ENCODE assay signal across 21 mouse cellular contexts in the genomic region with DNA sequence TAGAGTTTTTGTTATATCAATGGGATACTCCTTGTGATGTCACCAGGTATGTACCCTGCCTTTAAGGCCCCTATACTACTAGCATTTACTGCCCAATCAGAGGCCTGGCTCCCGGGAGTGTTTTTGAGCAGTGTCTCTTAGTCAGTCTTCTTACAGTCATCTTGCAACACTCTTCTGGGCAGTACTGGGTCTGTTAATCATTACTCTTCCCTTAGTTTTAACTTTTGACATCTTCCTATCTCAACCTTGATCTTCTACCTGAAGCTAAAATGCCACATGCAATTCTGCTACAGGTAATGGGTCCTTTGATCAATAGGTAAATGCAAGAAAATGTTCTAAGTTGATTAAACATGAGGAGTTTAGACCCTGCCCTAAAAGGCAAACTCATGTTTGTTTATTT.
DNase-seq lines count a peak whose midpoint lies in the region; ATAC-seq and TF ChIP-seq lines count a peak whose summit lies in the region.
"Had no signal": no experiment of that assay in that cellular context is flagged by ENCODE, and none has a peak within 500 bp of the region (broad histone marks: within the 10 kb centered on the region; RNA-seq: fewer than 3 reads in every experiment).

No protein-coding gene starts in this region.

- no peak for TF ChIP-seq EP300 in liver, postnatal 0 days (IDR thresholded peaks at IDR 0.05; ENCODE audit: low read depth)

- H3K4me1 ChIP-seq in liver, adult 2 months (ENCODE audit: control insufficient read depth, insufficient read depth, low read length), result peaks cover 2% of the 10 kb centered on the region; the same call in 1 of the 2 replicates
- no peaks in the 10 kb centered on the region for H3K4me1 ChIP-seq in liver, embryonic 16.5 days (ENCODE audit: control insufficient read depth, low read depth, low read length)
- H3K4me1 ChIP-seq in liver, embryonic 12.5 days, result no peaks in the 10 kb centered on the region
- H3K4me1 ChIP-seq in liver, postnatal 0 days (ENCODE audit: insufficient read depth), result peaks cover 13% of the 10 kb centered on the region
- H3K4me1 ChIP-seq in liver, embryonic 11.5 days (replicated peaks; ENCODE audit: control insufficient read depth, insufficient read depth, low read length), result no peaks in the 10 kb centered on the region

- TF ChIP-seq CTCF in left cerebral cortex, adult 2 months (IDR thresholded peaks at IDR 0.05), result no peak
- TF ChIP-seq CTCF in liver, adult 2 months (IDR thresholded peaks at IDR 0.05; ENCODE audit: low read depth, low read length), result no peak
- no peak for TF ChIP-seq CTCF in liver, postnatal 0 days (IDR thresholded peaks at IDR 0.05; ENCODE audit: low read depth)

- DNase-seq in left cerebral cortex, adult 2 months (ENCODE audit: extremely low spot score in 1 of 2, low spot score in 2 of 2), result no peak
- DNase-seq in left cerebral cortex, postnatal 4 days, result no peak
- DNase-seq in liver, adult 2 months (ENCODE audit: extremely low read depth, low read depth, low spot score), result peak; percentile 83
- no peak for DNase-seq in liver
- DNase-seq in liver, postnatal 0 days, result no peak
- no peak for DNase-seq in liver, embryonic 11.5 days (ENCODE audit: low spot score)
- DNase-seq: adrenal gland, adult 2 months; adrenal gland, adult 8-10 months; adrenal gland, postnatal 10 days; adrenal gland, postnatal 14 days; adrenal gland, postnatal 25 days; adrenal gland, postnatal 36 days; B cell, adult 2 months; cerebellum, adult 11 months; cerebellum, adult 11-12 months had no signal

- no peak overlapping the region for H3K4me3 ChIP-seq in left cerebral cortex, adult 2 months
- no peak overlapping the region for H3K4me3 ChIP-seq in liver, adult 2 months (ENCODE audit: insufficient read depth, low read depth, low read length)
- H3K4me3 ChIP-seq in liver, embryonic 16.5 days (ENCODE audit: low read depth, low read length), result no peak overlapping the region
- no peak overlapping the region for H3K4me3 ChIP-seq in liver, embryonic 12.5 days
- no peak overlapping the region for H3K4me3 ChIP-seq in liver, postnatal 0 days (ENCODE audit: low read depth, low read length)
- H3K4me3 ChIP-seq in liver, embryonic 11.5 days (ENCODE audit: low read depth, low read length), result no peak overlapping the region

- WGBS in liver, adult 2 months, result 26% methylated on average over 1 of the region's 1 CpGs
- WGBS in liver, embryonic 16.5 days (ENCODE audit: insufficient replicate concordance), result 46% methylated on average over 1 of the region's 1 CpGs
- WGBS in liver, embryonic 12.5 days (ENCODE audit: insufficient replicate concordance), result 53% methylated on average over 1 of the region's 1 CpGs
- WGBS in liver, postnatal 0 days (ENCODE audit: insufficient replicate concordance), result 58% methylated on average over 1 of the region's 1 CpGs
- 92% methylated on average over 1 of the region's 1 CpGs for WGBS in liver, embryonic 11.5 days

- ATAC-seq in liver, embryonic 16.5 days (ENCODE audit: low read depth), result peak; percentile 43; the same call in 1 of the 2 replicates
- no peak for ATAC-seq in liver, embryonic 12.5 days
- ATAC-seq in liver, postnatal 0 days, result peak; percentile 53; the same call in 1 of the 2 replicates
- ATAC-seq in liver, embryonic 11.5 days (replicated peaks; ENCODE audit: low FRiP score), result no peak
- ATAC-seq: activated CD4-positive, CD25-positive, alpha-beta regulatory T cell, adult 4 months; CD4-positive, CD25-positive, alpha-beta regulatory T cell, adult 4 months; Patski had no signal

- 0 out of 2 replicates have a peak overlapping the region, but pooled peaks have one; percentile 1 for H3K27ac ChIP-seq in left cerebral cortex, adult 2 months
- H3K27ac ChIP-seq in liver, adult 2 months (replicated peaks; ENCODE audit: insufficient read depth, low read depth, low read length), result no peak overlapping the region
- no peak overlapping the region for H3K27ac ChIP-seq in liver, embryonic 16.5 days (ENCODE audit: low read length)
- H3K27ac ChIP-seq in liver, embryonic 12.5 days, result no peak overlapping the region
- no peak overlapping the region for H3K27ac ChIP-seq in liver, postnatal 0 days (ENCODE audit: low read depth)
- no peak overlapping the region for H3K27ac ChIP-seq in liver, embryonic 11.5 days (ENCODE audit: low read depth, low read length)

- H3K36me3 ChIP-seq in liver, adult 2 months (ENCODE audit: control insufficient read depth, insufficient read depth, low read length), result no peaks in the 10 kb centered on the region
- no peaks in the 10 kb centered on the region for H3K36me3 ChIP-seq in liver, embryonic 16.5 days (ENCODE audit: control insufficient read depth, insufficient read depth)
- no peaks in the 10 kb centered on the region for H3K36me3 ChIP-seq in liver, embryonic 12.5 days
- no peaks in the 10 kb centered on the region for H3K36me3 ChIP-seq in liver, postnatal 0 days (replicated peaks; ENCODE audit: insufficient read depth, low read length)
- H3K36me3 ChIP-seq in liver, embryonic 11.5 days (ENCODE audit: control insufficient read depth, insufficient read depth, low read length), result no peaks in the 10 kb centered on the region
- H3K36me3 ChIP-seq: G1E had no signal

- intact Hi-C loops in left cerebral cortex, adult 2 months (cut with DNase I), result loop anchor here (10.0 kb wide), 1 partner anchor 745 kb away; no protein-coding TSS in a partner anchor
- intact Hi-C loops in left cerebral cortex, postnatal 4 days (cut with DNase I), result loop anchor here (10.0 kb wide), 1 partner anchor 225 kb away; a partner anchor contains a TSS

- H3K9ac ChIP-seq in liver, adult 2 months (ENCODE audit: low read depth, low read length), result no peak overlapping the region
- H3K9ac ChIP-seq in liver, embryonic 16.5 days (ENCODE audit: low read depth, low read length), result no peak overlapping the region
- H3K9ac ChIP-seq in liver, embryonic 12.5 days, result no peak overlapping the region
- no peak overlapping the region for H3K9ac ChIP-seq in liver, postnatal 0 days (replicated peaks)
- no peak overlapping the region for H3K9ac ChIP-seq in liver, embryonic 11.5 days (ENCODE audit: low read depth, low read length)

- TF ChIP-seq POLR2A in liver, adult 2 months (IDR thresholded peaks at IDR 0.05; ENCODE audit: extremely low read depth, insufficient read depth, low read length), result no peak

- no peak overlapping the region for H3K4me2 ChIP-seq in liver, embryonic 16.5 days (ENCODE audit: low read depth, low read length)
- H3K4me2 ChIP-seq in liver, embryonic 12.5 days, result no peak overlapping the region
- no peak overlapping the region for H3K4me2 ChIP-seq in liver, postnatal 0 days (ENCODE audit: low read depth, low read length)
- H3K4me2 ChIP-seq in liver, embryonic 11.5 days, result no peak overlapping the region

- H3K79me2 ChIP-seq in liver, adult 2 months (ENCODE audit: control insufficient read depth, insufficient read depth, low read length), result no peaks in the 10 kb centered on the region

- no peaks in the 10 kb centered on the region for H3K27me3 ChIP-seq in liver, adult 2 months (ENCODE audit: control insufficient read depth, insufficient read depth, low read length)
- H3K27me3 ChIP-seq in liver, embryonic 16.5 days (ENCODE audit: control insufficient read depth, insufficient read depth, low read depth, low read length), result no peaks in the 10 kb centered on the region
- no peaks in the 10 kb centered on the region for H3K27me3 ChIP-seq in liver, embryonic 12.5 days (replicated peaks)
- no peaks in the 10 kb centered on the region for H3K27me3 ChIP-seq in liver, postnatal 0 days (ENCODE audit: insufficient read depth, low read length)
- H3K27me3 ChIP-seq in liver, embryonic 11.5 days (replicated peaks; ENCODE audit: control insufficient read depth, insufficient read depth, low read length), result no peaks in the 10 kb centered on the region

- H3K9me3 ChIP-seq in liver, embryonic 16.5 days (replicated peaks; ENCODE audit: control insufficient read depth, low read length), result no peaks in the 10 kb centered on the region
- no peaks in the 10 kb centered on the region for H3K9me3 ChIP-seq in liver, embryonic 12.5 days (replicated peaks)
- H3K9me3 ChIP-seq in liver, postnatal 0 days (ENCODE audit: low read length), result no peaks in the 10 kb centered on the region
- H3K9me3 ChIP-seq in liver, embryonic 11.5 days (ENCODE audit: control insufficient read depth, low read length), result no peaks in the 10 kb centered on the region
- H3K9me3 ChIP-seq: G1E had no signal

Comparison
In these comparisons a context has a peak if more than half of its experiments do, and no peak if none do; other contexts are left out.
1. ATAC-seq: peak in liver, embryonic 16.5 days (single experiment) and liver, postnatal 0 days (single experiment); none in liver, embryonic 12.5 days (single experiment) and liver, embryonic 11.5 days (single experiment).